Mouse (Mus musculus): ENCODE data around the gene AY358078. TPM values are rescaled to one million over a fixed set of nuclear protein-coding genes. Genes with fewer than 3 reads are reported as not detected.

The AY358078 gene
- total RNA-seq, 1 experiment: not detected

- in situ Hi-C loops (cut with MboI; ENCODE audit: low sequenced_read_pairs in 2 of 2, unreplicated experiment in 2 of 2): loop anchor here in 1 of 2 experiments (10.0 kb wide), 1 partner anchor 684 kb away; the partner anchor contains the start of genes Ang and Rnase4
- TF ChIP-seq MAFK (IDR thresholded peaks at IDR 0.05; ENCODE audit: insufficient read depth, low read depth, low read length): no peak
- TF ChIP-seq CHD2 (IDR thresholded peaks at IDR 0.05; ENCODE audit: low read depth, low read length): no peak
- TF ChIP-seq ZNF384 (IDR thresholded peaks at IDR 0.05; ENCODE audit: low read depth, low read length): no peak
- no peak for TF ChIP-seq ZC3H11A (IDR thresholded peaks at IDR 0.05; ENCODE audit: borderline replicate concordance, low read depth, low read length)
- no peak for TF ChIP-seq HCFC1 (IDR thresholded peaks at IDR 0.05; ENCODE audit: borderline replicate concordance, insufficient read depth, low read length)
- Histone ChIP-seq H3K27ac (ENCODE audit: insufficient read depth, low read depth, low read length, poor library complexity, severe bottlenecking) (no peak overlapping the region), H3K4me3 (ENCODE audit: insufficient read depth in 1 of 2, low read depth in 1 of 2, low read length in 2 of 2, poor library complexity in 1 of 2, severe bottlenecking in 1 of 2) (no peak overlapping the region), H3K4me1 (ENCODE audit: control insufficient read depth in 2 of 2, insufficient read depth in 2 of 2, low read length in 2 of 2, poor library complexity in 1 of 2) (no peaks in the 10 kb centered on the region), H3K9ac (ENCODE audit: insufficient read depth, low read depth, low read length, poor library complexity, severe bottlenecking) (no peak overlapping the region), H3K9me3 (ENCODE audit: control insufficient read depth, insufficient read depth, low read depth, low read length) (no peaks in the 10 kb centered on the region), H3K36me3 (ENCODE audit: control insufficient read depth, insufficient read depth, low read length, poor library complexity, severe bottlenecking) (no peaks in the 10 kb centered on the region)
- DNase-seq (ENCODE audit: low read depth, low spot score): no peak
These were observed 20.9 kb upstream of the AY358078 start for GRCm38 (mm10) chr14:51778865-51779481.

GRCm38 (mm10) chr14:51786335-51786734 is 13.5 kb upstream of the AY358078 start:
- TF ChIP-seq MAFK (IDR thresholded peaks at IDR 0.05; ENCODE audit: insufficient read depth, low read depth, low read length) (no peak), CHD2 (IDR thresholded peaks at IDR 0.05; ENCODE audit: low read depth, low read length) (no peak), HCFC1 (IDR thresholded peaks at IDR 0.05; ENCODE audit: borderline replicate concordance, insufficient read depth, low read length) (no peak), ZC3H11A (IDR thresholded peaks at IDR 0.05; ENCODE audit: borderline replicate concordance, low read depth, low read length) (no peak), ZNF384 (IDR thresholded peaks at IDR 0.05; ENCODE audit: low read depth, low read length) (no peak)
- H3K4me1 ChIP-seq (ENCODE audit: control insufficient read depth in 2 of 2, insufficient read depth in 2 of 2, low read length in 2 of 2, poor library complexity in 1 of 2): no peaks in the 10 kb centered on the region
- no peak for DNase-seq (ENCODE audit: low read depth, low spot score)
- H3K9ac ChIP-seq (ENCODE audit: insufficient read depth, low read depth, low read length, poor library complexity, severe bottlenecking): no peak overlapping the region
- in situ Hi-C loops (cut with MboI; ENCODE audit: low sequenced_read_pairs in 2 of 2, unreplicated experiment in 2 of 2): no loop called here
- H3K4me3 ChIP-seq (ENCODE audit: insufficient read depth in 1 of 2, low read depth in 1 of 2, low read length in 2 of 2, poor library complexity in 1 of 2, severe bottlenecking in 1 of 2): no peak overlapping the region
- H3K27ac ChIP-seq (ENCODE audit: insufficient read depth, low read depth, low read length, poor library complexity, severe bottlenecking): no peak overlapping the region
- no peaks in the 10 kb centered on the region for H3K36me3 ChIP-seq (ENCODE audit: control insufficient read depth, insufficient read depth, low read length, poor library complexity, severe bottlenecking)
- H3K9me3 ChIP-seq (ENCODE audit: control insufficient read depth, insufficient read depth, low read depth, low read length): no peaks in the 10 kb centered on the region

- no peaks in the 10 kb centered on the region for H3K36me3 ChIP-seq (ENCODE audit: control insufficient read depth, insufficient read depth, low read length, poor library complexity, severe bottlenecking)
- DNase-seq (ENCODE audit: low read depth, low spot score): no peak
- H3K27ac ChIP-seq (ENCODE audit: insufficient read depth, low read depth, low read length, poor library complexity, severe bottlenecking): no peak overlapping the region
- no peaks in the 10 kb centered on the region for H3K9me3 ChIP-seq (ENCODE audit: control insufficient read depth, insufficient read depth, low read depth, low read length)
- no peak overlapping the region for H3K4me3 ChIP-seq (ENCODE audit: insufficient read depth in 1 of 2, low read depth in 1 of 2, low read length in 2 of 2, poor library complexity in 1 of 2, severe bottlenecking in 1 of 2)
- in situ Hi-C loops (cut with MboI; ENCODE audit: low sequenced_read_pairs in 2 of 2, unreplicated experiment in 2 of 2): no loop called here
- TF ChIP-seq HCFC1 (IDR thresholded peaks at IDR 0.05; ENCODE audit: borderline replicate concordance, insufficient read depth, low read length): no peak
- no peak for TF ChIP-seq CHD2 (IDR thresholded peaks at IDR 0.05; ENCODE audit: low read depth, low read length)
- TF ChIP-seq ZC3H11A (IDR thresholded peaks at IDR 0.05; ENCODE audit: borderline replicate concordance, low read depth, low read length): no peak
- no peak for TF ChIP-seq ZNF384 (IDR thresholded peaks at IDR 0.05; ENCODE audit: low read depth, low read length)
- no peak for TF ChIP-seq MAFK (IDR thresholded peaks at IDR 0.05; ENCODE audit: insufficient read depth, low read depth, low read length)
- H3K9ac ChIP-seq (ENCODE audit: insufficient read depth, low read depth, low read length, poor library complexity, severe bottlenecking): no peak overlapping the region
- H3K4me1 ChIP-seq (ENCODE audit: control insufficient read depth in 2 of 2, insufficient read depth in 2 of 2, low read length in 2 of 2, poor library complexity in 1 of 2): no peaks in the 10 kb centered on the region
These were observed 12.8 kb upstream of the AY358078 start for GRCm38 (mm10) chr14:51787061-51787460.

- in situ Hi-C loops (cut with MboI; ENCODE audit: low sequenced_read_pairs in 2 of 2, unreplicated experiment in 2 of 2): no loop called here
- peak; percentile 26 for DNase-seq (ENCODE audit: low read depth, low spot score)
- H3K36me3 ChIP-seq (ENCODE audit: control insufficient read depth, insufficient read depth, low read length, poor library complexity, severe bottlenecking): no peaks in the 10 kb centered on the region
- H3K4me1 ChIP-seq (ENCODE audit: control insufficient read depth in 2 of 2, insufficient read depth in 2 of 2, low read length in 2 of 2, poor library complexity in 1 of 2): no peaks in the 10 kb centered on the region
- no peak overlapping the region for H3K9ac ChIP-seq (ENCODE audit: insufficient read depth, low read depth, low read length, poor library complexity, severe bottlenecking)
- H3K27ac ChIP-seq (ENCODE audit: insufficient read depth, low read depth, low read length, poor library complexity, severe bottlenecking): no peak overlapping the region
- no peak overlapping the region for H3K4me3 ChIP-seq (ENCODE audit: insufficient read depth in 1 of 2, low read depth in 1 of 2, low read length in 2 of 2, poor library complexity in 1 of 2, severe bottlenecking in 1 of 2)
- H3K9me3 ChIP-seq (ENCODE audit: control insufficient read depth, insufficient read depth, low read depth, low read length): no peaks in the 10 kb centered on the region
- TF ChIP-seq CHD2 (IDR thresholded peaks at IDR 0.05; ENCODE audit: low read depth, low read length): no peak
- no peak for TF ChIP-seq MAFK (IDR thresholded peaks at IDR 0.05; ENCODE audit: insufficient read depth, low read depth, low read length)
- no peak for TF ChIP-seq HCFC1 (IDR thresholded peaks at IDR 0.05; ENCODE audit: borderline replicate concordance, insufficient read depth, low read length)
- TF ChIP-seq ZC3H11A (IDR thresholded peaks at IDR 0.05; ENCODE audit: borderline replicate concordance, low read depth, low read length): no peak
- TF ChIP-seq ZNF384 (IDR thresholded peaks at IDR 0.05; ENCODE audit: low read depth, low read length): no peak
These were observed 10.7 kb upstream of the AY358078 start for GRCm38 (mm10) chr14:51789196-51789595.
